Mouse (Mus musculus): ENCODE data around the gene Clec12b. TPM values are rescaled to one million over a fixed set of nuclear protein-coding genes. Genes with fewer than 3 reads are reported as not detected.

The Clec12b gene
- polyA plus RNA-seq, 1 experiment from 2014 or later, result 0.21 TPM

GRCm38 (mm10) chr6:129326016-129326415 is 59.7 kb downstream of the Clec12b start:
- H3K9ac ChIP-seq, result no peak overlapping the region
- no peak overlapping the region for H3K4me3 ChIP-seq
- no peaks in the 10 kb centered on the region for H3K9me3 ChIP-seq
- H3K27ac ChIP-seq, result no peak overlapping the region
- 72% methylated on average over 1 of the region's 1 CpGs for WGBS
- H3K36me3 ChIP-seq, result no peaks in the 10 kb centered on the region
- ATAC-seq (ENCODE audit: low FRiP score), result no peak
- H3K4me1 ChIP-seq (replicated peaks), result no peaks in the 10 kb centered on the region
- no peaks in the 10 kb centered on the region for H3K27me3 ChIP-seq
- H3K4me2 ChIP-seq, result no peak overlapping the region

Other genes starting within 250 kb of the Clec12b start
- gene Clec2d, start 205.3 kb downstream of the Clec12b start, polyA plus RNA-seq (2015; fragmentation: Nextera tagmentation; extraction: Ambion mirVana), result not detected in 2 replicates
- not detected in 2 replicates for gene Cd69, start 110.4 kb downstream of the Clec12b start, polyA plus RNA-seq (2015; fragmentation: Nextera tagmentation; extraction: Ambion mirVana)
- not detected in 2 replicates for gene 4922502D21Rik, start 54.1 kb downstream of the Clec12b start, polyA plus RNA-seq (2015; fragmentation: Nextera tagmentation; extraction: Ambion mirVana)
- gene Clec12a, start 43.2 kb downstream of the Clec12b start, polyA plus RNA-seq (2015; fragmentation: Nextera tagmentation; extraction: Ambion mirVana), result 0.14 and 0.18 TPM in 2 replicates
- gene Clec1b, start 11.4 kb upstream of the Clec12b start, polyA plus RNA-seq (2015; fragmentation: Nextera tagmentation; extraction: Ambion mirVana), result 3.2 and 4.8 TPM in 2 replicates
- 0.13 and 0.16 TPM in 2 replicates for gene Clec9a, start 23.0 kb upstream of the Clec12b start, polyA plus RNA-seq (2015; fragmentation: Nextera tagmentation; extraction: Ambion mirVana)
- gene Clec1a, start 66.1 kb upstream of the Clec12b start, polyA plus RNA-seq (2015; fragmentation: Nextera tagmentation; extraction: Ambion mirVana), result 1.3 and 1.9 TPM in 2 replicates
- gene Olr1, start 121.3 kb upstream of the Clec12b start, polyA plus RNA-seq (2015; fragmentation: Nextera tagmentation; extraction: Ambion mirVana), result not detected in 2 replicates
- gene Tmem52b, start 126.7 kb upstream of the Clec12b start, polyA plus RNA-seq (2015; fragmentation: Nextera tagmentation; extraction: Ambion mirVana), result not detected in 2 replicates
- 175 and 180 TPM in 2 replicates for gene Gabarapl1, start 147.3 kb upstream of the Clec12b start, polyA plus RNA-seq (2015; fragmentation: Nextera tagmentation; extraction: Ambion mirVana)
- gene Klre1, start 192.0 kb upstream of the Clec12b start, polyA plus RNA-seq (2015; fragmentation: Nextera tagmentation; extraction: Ambion mirVana), result 0.10 TPM in 1 of 2 replicates, not detected in the other
- gene Klrd1, start 205.9 kb upstream of the Clec12b start, polyA plus RNA-seq (2015; fragmentation: Nextera tagmentation; extraction: Ambion mirVana), result not detected in 2 replicates
- 0.32 and 0.36 TPM in 2 replicates for gene Klrk1, start 238.0 kb upstream of the Clec12b start, polyA plus RNA-seq (2015; fragmentation: Nextera tagmentation; extraction: Ambion mirVana)

Measured in hindbrain, embryonic 13.5 days (tissue).